Mouse (Mus musculus) adrenal gland, adult 10 weeks (tissue): ENCODE results near the gene Antxr1. TPM values are rescaled to one million over a fixed set of nuclear protein-coding genes. Genes with fewer than 3 reads are reported as not detected.

Experiments
- polyA plus RNA-seq: library from polyadenylated mRNA; stranded (reverse); fragments of 350-450 nt; fragmentation: Illumina TruSeq; extraction: RNeasy Lipid Tissue Mini Kit (QIAGEN cat#74804); gene quantifications from one replicate; pipeline ENCODE4 v1.2.3, GENCODE M21; 2014; ENCODE audit warnings: low read depth, low replicate concordance

Gene Antxr1
- 37.7 TPM for polyA plus RNA-seq

DNA sequence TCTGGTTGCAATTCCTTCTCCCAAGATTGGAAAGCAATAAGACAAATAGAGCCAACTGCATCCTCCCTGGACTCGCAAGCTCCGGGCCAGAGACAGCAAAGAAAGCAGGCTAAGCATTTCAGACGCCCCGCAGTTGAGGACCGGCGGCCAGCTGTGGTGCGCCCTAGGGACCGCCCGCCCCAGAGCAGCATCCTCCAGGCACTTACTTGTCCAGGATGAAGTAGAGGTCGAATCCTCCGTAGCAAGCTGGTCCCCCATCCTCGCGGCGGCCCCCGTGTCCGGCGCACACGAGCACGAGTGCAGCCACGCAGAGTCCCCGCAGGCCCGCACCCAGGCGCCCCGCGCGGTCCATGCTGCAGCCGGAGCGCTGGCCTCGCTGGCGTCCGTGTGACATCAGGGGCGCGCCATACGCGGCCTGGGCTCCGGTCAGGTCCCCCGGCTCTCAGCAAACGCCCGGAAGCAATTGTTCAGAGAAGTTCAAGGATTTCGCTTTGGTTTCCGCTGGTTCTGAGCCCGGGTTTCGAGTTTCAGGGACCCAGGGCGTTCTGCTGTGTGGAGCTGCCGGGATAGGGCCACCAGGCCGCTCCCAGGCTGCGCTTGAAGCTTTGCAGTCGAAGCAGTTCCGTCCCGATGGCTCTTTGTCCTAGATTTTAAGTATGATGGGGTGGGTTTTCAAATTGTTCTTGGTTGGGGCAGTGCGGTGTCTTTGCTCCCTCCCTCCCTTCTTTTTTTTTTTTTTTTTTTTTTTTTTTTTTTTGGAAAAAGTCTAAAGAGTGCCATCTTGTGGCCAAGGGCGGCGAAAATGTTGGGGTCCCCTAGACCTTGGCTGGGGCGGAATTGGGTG is at the start of gene Antxr1:
Gene Antxr1, minus strand, starts transcription at position 731 of the 844 bp plus-strand sequence.

DNA sequence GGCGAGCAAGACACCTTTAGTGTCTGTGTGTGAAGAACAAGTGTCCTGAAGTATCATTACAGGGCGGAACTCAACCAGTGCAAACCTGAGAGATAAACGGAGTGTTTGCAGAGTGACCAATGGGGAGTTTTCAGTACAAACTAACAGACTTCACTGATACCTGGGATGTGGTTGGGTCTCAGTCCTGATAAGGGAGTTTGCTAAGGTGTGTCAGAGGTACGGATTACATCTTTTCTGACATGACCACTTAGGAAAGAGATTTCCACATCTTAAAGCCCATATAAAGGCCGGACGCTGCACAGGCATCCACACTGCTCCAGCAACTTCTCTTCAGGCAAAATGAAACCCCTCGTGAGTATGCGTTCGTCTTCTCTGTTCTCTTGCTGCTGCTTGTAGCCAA is 37.4 kb upstream of the Antxr1 start, which contains the start of gene Gkn2:
Gene Gkn2, plus strand, starts transcription at position 301 of the 400 bp plus-strand sequence.

DNA sequence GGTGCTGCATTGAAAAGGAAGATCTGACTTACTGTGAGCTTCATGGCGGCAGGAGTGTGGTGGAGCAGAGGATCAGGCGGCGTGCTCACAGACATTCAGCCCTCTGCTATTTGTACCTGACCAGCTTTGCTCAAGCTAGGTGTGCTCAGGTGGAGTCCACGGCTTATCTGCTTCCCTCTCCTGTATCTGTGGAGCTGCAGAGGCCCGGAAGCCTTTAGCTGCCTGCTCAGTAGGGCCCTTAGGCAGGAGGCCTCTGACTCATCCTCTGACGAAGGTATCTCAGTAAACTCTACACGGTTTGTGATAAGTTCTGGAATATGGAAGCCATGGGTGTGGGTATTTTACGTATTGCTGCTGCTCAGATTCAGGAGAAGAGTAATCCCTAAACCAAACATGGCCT is 15.2 kb upstream of the Antxr1 start, which contains the start of gene Gkn1:
Gene Gkn1, minus strand, starts transcription at position 114 of the 400 bp plus-strand sequence.

DNA sequence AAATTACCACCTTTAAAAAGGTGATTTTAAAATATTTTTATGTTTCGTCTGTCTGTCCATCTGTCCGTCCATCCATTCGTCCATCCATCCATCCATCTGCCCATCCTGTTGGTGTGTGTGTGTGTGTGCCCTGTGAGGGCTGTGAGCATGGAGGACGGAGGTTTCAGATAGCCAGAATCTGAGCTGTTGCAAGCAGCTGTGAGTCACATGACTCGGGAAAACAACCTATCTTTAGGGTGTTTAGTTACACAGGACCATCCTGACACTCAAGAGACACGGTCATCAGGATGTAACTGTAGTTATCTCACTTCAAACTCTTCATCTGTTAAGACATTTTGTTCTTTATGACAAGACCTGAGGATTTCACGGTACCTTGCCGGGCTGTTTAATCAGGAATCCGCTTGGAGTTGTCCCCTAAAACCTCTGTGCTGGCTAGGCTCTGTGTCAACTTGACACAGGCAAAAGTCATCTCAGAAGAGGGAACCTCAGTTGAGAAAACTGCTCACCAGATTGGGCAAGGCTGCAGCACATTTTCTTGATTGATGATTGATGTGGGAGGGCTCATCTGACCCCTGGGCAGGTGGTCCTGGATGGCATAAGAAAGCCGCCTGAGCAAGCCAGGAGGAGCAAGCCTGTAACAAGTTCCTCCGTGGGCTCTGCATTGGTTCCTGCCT is 231.4 kb downstream of the Antxr1 start, which contains the start of gene D6Ertd527e:
Gene D6Ertd527e, plus strand, starts transcription at position 624 of the 674 bp plus-strand sequence.

Other genes starting within 250 kb of the Antxr1 start
- gene D6Ertd527e, start 231.1 kb downstream of the Antxr1 start, polyA plus RNA-seq = not detected
- not detected for gene Gkn1, start 15.1 kb upstream of the Antxr1 start, polyA plus RNA-seq
- not detected for gene Gkn2, start 37.5 kb upstream of the Antxr1 start, polyA plus RNA-seq
- not detected for gene Gkn3, start 53.1 kb upstream of the Antxr1 start, polyA plus RNA-seq
- gene Bmp10, start 93.2 kb upstream of the Antxr1 start, polyA plus RNA-seq = not detected
- gene Arhgap25, start 197.4 kb upstream of the Antxr1 start, polyA plus RNA-seq = 0.52 TPM